Mouse (Mus musculus) small intestine, adult 2 months (tissue): ENCODE results near the gene Dtx3.

Source experiments
- CTCF ChIP-seq: fragments of 200-500 bp; IDR thresholded peaks from 2 replicates; pipeline ENCODE4 v1.5.1; 2012; ENCODE audit warnings: low read depth, mild to moderate bottlenecking, control low read depth, inconsistent platforms, low read length, moderate library complexity, mixed read lengths; ENCODE audit not compliant: insufficient replicate concordance, insufficient read length; ENCODE audit errors: extremely low read depth
- POLR2A ChIP-seq: fragments of 200-500 bp; IDR thresholded peaks from 2 replicates; pipeline ENCODE4 v1.6.1; 2012; ENCODE audit warnings: low read depth, mild to moderate bottlenecking, control low read depth, inconsistent platforms, low read length, moderate library complexity

DNA sequence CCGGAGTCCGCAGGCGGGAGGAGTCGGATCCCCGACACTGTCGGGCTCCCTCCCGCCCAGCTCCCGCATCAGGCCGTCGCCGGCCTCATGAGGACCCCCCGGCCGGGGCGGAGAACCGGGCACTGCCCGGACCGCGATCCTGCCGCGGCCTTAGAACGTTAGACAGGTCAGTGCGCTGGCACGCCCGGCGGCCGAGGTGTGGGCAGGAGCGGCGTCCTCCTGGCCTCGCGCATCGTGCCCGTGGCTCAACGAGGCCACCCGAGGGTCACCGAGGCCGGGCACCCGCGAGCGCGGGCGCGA is 30.2 kb downstream of the Dtx3 start:
- TF ChIP-seq CTCF = no peak
- TF ChIP-seq POLR2A = no peak
